Mouse (Mus musculus) lung, postnatal 0 days (tissue): ENCODE results near the gene Dgkb.

Experiments
- CTCF ChIP-seq: IDR thresholded peaks from 2 replicates; pipeline ENCODE4 v1.5.1; 2016; ENCODE audit warnings: antibody characterized with exemption, mild to moderate bottlenecking
- EP300 ChIP-seq: IDR thresholded peaks from 2 replicates; pipeline ENCODE4 v1.6.1; 2016; ENCODE audit warnings: antibody characterized with exemption, mild to moderate bottlenecking, control low read depth

- TF ChIP-seq CTCF (no peak), EP300 (no peak)
Measured at GRCm38 (mm10) chr12:37880042-37881017, 62.8 kb downstream of the Dgkb start.
